Mouse (Mus musculus) embryonic fibroblast, embryonic 13.5 days (primary cell): ENCODE data around the gene Tma7.

Experiments
- CTCF ChIP-seq: IDR thresholded peaks from 2 replicates; pipeline ENCODE4 v1.5.1; 2011; ENCODE audit warnings: mild to moderate bottlenecking, control low read depth, low read length, moderate library complexity, borderline replicate concordance; ENCODE audit not compliant: insufficient read depth
- POLR2A ChIP-seq: IDR thresholded peaks from 2 replicates; pipeline ENCODE4 v1.6.1; 2011; ENCODE audit warnings: low read depth, mild to moderate bottlenecking, control low read depth, low read length, moderate library complexity

DNA sequence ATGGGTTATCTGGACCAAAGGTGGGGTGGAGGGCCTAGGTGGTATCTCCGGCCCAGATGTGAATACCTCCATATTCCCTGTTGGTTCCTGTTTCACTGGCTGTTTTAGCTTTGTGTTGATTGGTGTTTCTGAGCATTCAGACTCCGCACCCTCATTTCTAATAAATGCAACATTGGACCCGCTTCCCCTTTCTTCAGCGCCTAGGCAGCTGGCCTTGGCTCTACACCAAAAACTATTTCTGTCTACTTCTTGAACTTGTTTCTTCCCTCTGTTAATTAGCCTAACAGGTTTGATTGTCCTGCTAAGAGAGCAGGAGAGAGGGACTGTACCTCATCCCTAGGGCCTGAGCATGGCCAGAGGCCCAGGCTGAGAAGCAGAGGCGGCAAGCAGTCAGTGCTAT is 24.8 kb downstream of the Tma7 start:
- TF ChIP-seq CTCF = no peak
- peak; percentile 4; the same call in 1 of the 2 replicates for TF ChIP-seq POLR2A
